Mouse (Mus musculus): ENCODE measurements around the gene Fkrp. TPM values are rescaled to one million over a fixed set of nuclear protein-coding genes. Genes with fewer than 3 reads are reported as not detected.

The Fkrp gene
- total and polyA plus RNA-seq, 3 experiments, result 16.5 to 23.4 (median 20.3) TPM

DNA sequence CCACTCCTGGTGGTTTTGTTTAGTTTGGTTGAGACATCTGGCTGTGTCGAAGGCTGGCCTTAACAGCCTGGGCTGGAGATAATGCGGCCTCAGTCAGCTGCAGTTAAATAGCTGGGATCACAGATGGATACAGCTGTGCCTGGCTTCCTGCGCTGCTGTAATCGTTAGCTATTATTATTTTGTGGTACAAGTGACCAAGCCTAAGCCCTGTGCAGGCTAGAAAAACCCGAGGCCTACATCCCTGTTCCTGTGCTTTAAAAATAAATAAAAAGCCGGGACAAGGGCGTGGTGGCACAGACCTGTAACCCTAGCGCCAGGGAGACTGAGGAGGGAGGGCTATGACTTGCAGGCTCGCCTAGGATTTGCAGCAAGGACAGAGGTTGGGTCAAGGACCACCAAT, 7.9 kb downstream of the Fkrp start:
- in situ Hi-C loops (cut with MboI; ENCODE audit: low pct_ligation_motif_present, low pct_unique_long_range_greater_than_20kb, low sequenced_read_pairs), result no loop called here
- Histone ChIP-seq H3K9ac (ENCODE audit: insufficient read depth, low read depth) (no peak overlapping the region), H3K4me3 (replicated peaks in 1 of 3; ENCODE audit: low read depth in 2 of 3, low read length in 2 of 3, poor library complexity in 1 of 3) (no peak overlapping the region), H3K27me3 (replicated peaks) (no peaks in the 10 kb centered on the region), H3K4me2 (ENCODE audit: insufficient read depth, low read depth, poor library complexity, severe bottlenecking) (no peak overlapping the region), H3K4me1 (ENCODE audit: control insufficient read depth in 1 of 2, insufficient read depth in 2 of 2) (peaks cover 4 to 7% of the 10 kb centered on the region in 2 experiments), H3K36me3 (replicated peaks in 1 of 2; ENCODE audit: control insufficient read depth in 1 of 2, insufficient read depth in 1 of 2, low read length in 1 of 2) (peaks cover 31 to 65% of the 10 kb centered on the region in 2 experiments), H3K9me3 (replicated peaks; ENCODE audit: low read length) (peaks cover 12% of the 10 kb centered on the region), H3K79me2 (replicated peaks; ENCODE audit: control insufficient read depth, extremely low read depth, insufficient read depth, poor library complexity, severe bottlenecking) (no peaks in the 10 kb centered on the region), H3K27ac (ENCODE audit: insufficient read depth, low read depth) (no peak overlapping the region)
- dilution Hi-C loops (cut with MboI; ENCODE audit: extremely low pct_ligation_motif_present, extremely low pct_unique_long_range_greater_than_20kb, low sequenced_read_pairs), result no loop called here
- TF ChIP-seq PAX5 (IDR thresholded peaks at IDR 0.05; ENCODE audit: low read length), result no peak
- no peak for TF ChIP-seq ZMIZ1 (IDR thresholded peaks at IDR 0.05; ENCODE audit: low read depth, low read length)
- no peak for TF ChIP-seq RAD21 (IDR thresholded peaks at IDR 0.05; ENCODE audit: low read depth, low read length)
- no peak for TF ChIP-seq MYC (IDR thresholded peaks at IDR 0.05; ENCODE audit: low read depth, low read length)
- no peak for TF ChIP-seq KAT2A (IDR thresholded peaks at IDR 0.05; ENCODE audit: insufficient replicate concordance, low read length)
- TF ChIP-seq EP300 (IDR thresholded peaks at IDR 0.05; ENCODE audit: low read length), result no peak
- DNase-seq (ENCODE audit: extremely low read depth), result no peak

DNA sequence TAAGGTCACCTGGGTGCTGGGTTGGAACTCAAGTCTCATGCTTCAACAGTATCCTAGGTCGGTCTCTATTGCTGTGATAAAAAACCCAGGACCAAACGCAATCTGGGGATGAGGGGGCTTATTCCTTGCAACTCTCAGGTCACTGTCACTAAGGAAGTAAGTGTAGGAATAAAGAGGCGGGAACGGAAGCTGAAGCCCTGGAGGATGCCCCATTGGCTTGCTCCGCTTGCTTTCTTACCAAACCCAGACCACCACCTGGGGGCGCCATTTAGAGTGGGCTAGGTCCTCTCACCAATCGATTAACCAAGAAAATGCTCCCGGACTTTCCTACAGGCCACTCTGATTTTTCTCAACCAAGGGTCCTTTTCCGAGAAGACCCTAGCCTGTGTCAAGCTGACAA, 8.6 kb downstream of the Fkrp start:
- no peak for DNase-seq (ENCODE audit: extremely low read depth)
- Histone ChIP-seq H3K4me1 (ENCODE audit: control insufficient read depth in 1 of 2, insufficient read depth in 2 of 2) (peaks cover 4 to 7% of the 10 kb centered on the region in 2 experiments), H3K27me3 (replicated peaks) (no peaks in the 10 kb centered on the region), H3K4me2 (ENCODE audit: insufficient read depth, low read depth, poor library complexity, severe bottlenecking) (no peak overlapping the region), H3K27ac (ENCODE audit: insufficient read depth, low read depth) (no peak overlapping the region), H3K9ac (ENCODE audit: insufficient read depth, low read depth) (no peak overlapping the region), H3K9me3 (replicated peaks; ENCODE audit: low read length) (peaks cover 12% of the 10 kb centered on the region), H3K79me2 (replicated peaks; ENCODE audit: control insufficient read depth, extremely low read depth, insufficient read depth, poor library complexity, severe bottlenecking) (no peaks in the 10 kb centered on the region), H3K4me3 (replicated peaks in 1 of 3; ENCODE audit: low read depth in 2 of 3, low read length in 2 of 3, poor library complexity in 1 of 3) (no peak overlapping the region), H3K36me3 (replicated peaks in 1 of 2; ENCODE audit: control insufficient read depth in 1 of 2, insufficient read depth in 1 of 2, low read length in 1 of 2) (peaks cover 28 to 59% of the 10 kb centered on the region in 2 experiments)
- in situ Hi-C loops (cut with MboI; ENCODE audit: low pct_ligation_motif_present, low pct_unique_long_range_greater_than_20kb, low sequenced_read_pairs), result no loop called here
- TF ChIP-seq CTCF (conservative IDR thresholded peaks at IDR 0.05 in 1 of 2, IDR thresholded peaks at IDR 0.05 in 1 of 2; ENCODE audit: low read depth in 2 of 2, low read length in 2 of 2) (peak in 1 of 2 experiments; percentile 36; a peak in 2 of 4 replicates), E2F4 (IDR thresholded peaks at IDR 0.05; ENCODE audit: insufficient replicate concordance, low read depth, low read length) (no peak)
- dilution Hi-C loops (cut with MboI; ENCODE audit: extremely low pct_ligation_motif_present, extremely low pct_unique_long_range_greater_than_20kb, low sequenced_read_pairs), result no loop called here

DNA sequence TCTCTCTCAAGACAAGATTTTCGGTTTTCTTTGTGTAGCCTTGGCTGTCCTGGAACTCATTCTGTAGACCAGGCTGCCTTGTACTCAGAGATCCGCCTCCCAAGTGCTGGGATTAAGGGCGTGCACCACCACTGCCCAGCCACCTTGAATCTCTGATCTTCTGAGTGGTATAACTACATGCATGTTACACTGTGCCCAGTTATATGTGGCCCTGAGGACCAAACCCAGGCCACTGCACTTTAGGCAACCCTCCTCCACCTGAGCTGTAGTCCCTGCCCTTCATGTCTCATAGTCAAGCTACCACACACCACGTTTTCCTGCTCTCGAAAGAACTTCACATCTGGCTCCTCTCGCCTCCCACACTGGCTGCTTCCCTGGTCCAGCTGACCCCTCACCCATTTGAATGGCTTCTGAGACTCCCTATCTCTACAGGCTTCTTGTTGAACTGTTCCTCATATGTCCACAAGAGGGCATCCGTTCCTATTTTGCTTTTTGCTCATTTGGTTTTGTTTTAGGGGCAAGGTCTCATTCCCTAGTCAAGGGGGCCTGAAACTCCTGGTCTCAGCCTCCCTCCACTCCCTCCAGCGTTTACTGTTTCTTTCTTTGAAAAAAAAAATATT, 12.0 kb downstream of the Fkrp start:
- Histone ChIP-seq H3K9me3 (replicated peaks; ENCODE audit: low read length) (no peaks in the 10 kb centered on the region), H3K4me1 (ENCODE audit: control insufficient read depth in 1 of 2, insufficient read depth in 2 of 2) (peaks cover 4 to 7% of the 10 kb centered on the region in 2 experiments), H3K79me2 (replicated peaks; ENCODE audit: control insufficient read depth, extremely low read depth, insufficient read depth, poor library complexity, severe bottlenecking) (no peaks in the 10 kb centered on the region), H3K27ac (ENCODE audit: insufficient read depth, low read depth) (no peak overlapping the region), H3K4me3 (replicated peaks in 1 of 3; ENCODE audit: low read depth in 2 of 3, low read length in 2 of 3, poor library complexity in 1 of 3) (no peak overlapping the region), H3K4me2 (ENCODE audit: insufficient read depth, low read depth, poor library complexity, severe bottlenecking) (0 out of 2 replicates have a peak overlapping the region, but pooled peaks have one; percentile 39), H3K9ac (ENCODE audit: insufficient read depth, low read depth) (no peak overlapping the region), H3K36me3 (replicated peaks in 1 of 2; ENCODE audit: control insufficient read depth in 1 of 2, insufficient read depth in 1 of 2, low read length in 1 of 2) (peaks cover 2 to 33% of the 10 kb centered on the region in 2 experiments), H3K27me3 (replicated peaks) (no peaks in the 10 kb centered on the region)
- in situ Hi-C loops (cut with MboI; ENCODE audit: low pct_ligation_motif_present, low pct_unique_long_range_greater_than_20kb, low sequenced_read_pairs), result no loop called here
- DNase-seq (ENCODE audit: extremely low read depth), result no peak
- dilution Hi-C loops (cut with MboI; ENCODE audit: extremely low pct_ligation_motif_present, extremely low pct_unique_long_range_greater_than_20kb, low sequenced_read_pairs), result no loop called here
- no peak for TF ChIP-seq JUN (IDR thresholded peaks at IDR 0.05; ENCODE audit: insufficient read depth, low read depth, low read length)
- TF ChIP-seq NELFE (IDR thresholded peaks at IDR 0.05; ENCODE audit: low read depth, low read length), result no peak
- no peak for TF ChIP-seq TCF12 (IDR thresholded peaks at IDR 0.05; ENCODE audit: low read depth, low read length)
- no peak for TF ChIP-seq CHD1 (IDR thresholded peaks at IDR 0.05; ENCODE audit: low read depth, low read length)
- no peak for TF ChIP-seq ZNF384 (IDR thresholded peaks at IDR 0.05; ENCODE audit: low read depth, low read length)
- peak; percentile 68 for TF ChIP-seq SMC3 (IDR thresholded peaks at IDR 0.05; ENCODE audit: low read depth, low read length)
- TF ChIP-seq ZC3H11A (IDR thresholded peaks at IDR 0.05; ENCODE audit: low read depth, low read length), result no peak
- peak; percentile 56 to 77 for TF ChIP-seq CTCF (conservative IDR thresholded peaks at IDR 0.05 in 1 of 2, IDR thresholded peaks at IDR 0.05 in 1 of 2; ENCODE audit: low read depth in 2 of 2, low read length in 2 of 2)
- no peak for TF ChIP-seq JUND (conservative IDR thresholded peaks at IDR 0.05; ENCODE audit: low read depth, low read length)
- TF ChIP-seq CHD2 (IDR thresholded peaks at IDR 0.05; ENCODE audit: low read length), result no peak
- TF ChIP-seq MAX (IDR thresholded peaks at IDR 0.05; ENCODE audit: low read length), result no peak
- 0 out of 2 replicates have a peak, but pooled peaks have one; percentile 11 for TF ChIP-seq IRF4 (IDR thresholded peaks at IDR 0.05; ENCODE audit: low read depth, low read length)
- TF ChIP-seq RAD21 (IDR thresholded peaks at IDR 0.05; ENCODE audit: low read depth, low read length), result peak; percentile 42
- TF ChIP-seq BHLHE40 (IDR thresholded peaks at IDR 0.05; ENCODE audit: low read depth, low read length), result no peak
- TF ChIP-seq E2F4 (IDR thresholded peaks at IDR 0.05; ENCODE audit: insufficient replicate concordance, low read depth, low read length), result no peak
- TF ChIP-seq NRF1 (IDR thresholded peaks at IDR 0.05; ENCODE audit: low read depth, low read length), result no peak
- TF ChIP-seq ZKSCAN1 (IDR thresholded peaks at IDR 0.05; ENCODE audit: borderline replicate concordance, low read depth, low read length), result no peak
- no peak for TF ChIP-seq USF1 (IDR thresholded peaks at IDR 0.05; ENCODE audit: low read depth, low read length)
- TF ChIP-seq POLR2A (IDR thresholded peaks at IDR 0.05; ENCODE audit: low read depth, low read length), result no peak
- no peak for TF ChIP-seq HCFC1 (IDR thresholded peaks at IDR 0.05; ENCODE audit: low read depth, low read length)
- no peak for TF ChIP-seq TBP (conservative IDR thresholded peaks at IDR 0.05; ENCODE audit: low read depth, low read length)
